Mouse (Mus musculus) spleen, embryonic (tissue): Measurements from ENCODE around the gene Sorcs2.

Experiments
- CTCF ChIA-PET: fragments of 350-600 bp; sonication (Branson Sonifier 250); formaldehyde crosslinking; loops from one replicate; lab custom pipeline; 2022; lab: Charles Lee

Sorcs2 gene

DNA sequence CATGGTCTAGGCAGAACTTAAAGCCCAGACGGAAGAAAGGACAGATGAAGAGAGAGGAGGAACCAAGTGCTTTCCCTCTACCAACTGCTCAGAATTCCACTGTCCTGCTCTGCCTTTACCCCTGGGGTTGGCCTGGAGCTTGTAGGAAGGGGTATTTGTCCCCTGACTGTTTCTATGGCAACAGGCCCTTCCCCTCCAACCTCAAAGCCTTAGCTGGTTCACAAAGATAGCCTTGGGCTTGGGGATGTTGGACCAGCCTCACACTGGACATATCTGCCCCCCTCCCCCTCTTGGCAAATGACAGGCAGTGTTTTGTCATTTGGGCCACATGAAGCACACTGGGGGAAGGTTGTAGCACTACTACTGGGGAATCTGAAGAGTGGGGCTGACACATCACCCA lies 375.6 kb downstream of the Sorcs2 start:
- CTCF ChIA-PET = no interaction called here

DNA sequence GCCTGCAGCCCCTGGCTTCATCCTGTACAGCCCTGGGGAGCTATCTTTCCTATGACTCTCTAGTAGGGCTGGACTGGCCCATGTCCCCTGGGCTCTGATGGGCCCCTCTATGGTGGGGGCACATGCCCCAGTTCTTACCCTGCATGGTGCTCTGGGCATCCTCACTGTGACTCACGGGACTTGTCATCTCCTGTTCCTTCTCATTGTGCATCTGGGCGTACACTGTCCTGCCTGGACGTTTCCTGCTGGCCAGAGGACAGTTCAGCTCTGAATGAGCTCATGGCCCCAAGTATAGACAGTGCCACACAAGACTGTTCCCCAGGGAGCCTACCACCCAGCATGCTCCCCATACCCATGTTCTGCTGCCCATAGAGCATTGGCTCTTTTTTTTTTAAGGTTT lies 376.8 kb downstream of the Sorcs2 start:
- CTCF ChIA-PET = no interaction called here

DNA sequence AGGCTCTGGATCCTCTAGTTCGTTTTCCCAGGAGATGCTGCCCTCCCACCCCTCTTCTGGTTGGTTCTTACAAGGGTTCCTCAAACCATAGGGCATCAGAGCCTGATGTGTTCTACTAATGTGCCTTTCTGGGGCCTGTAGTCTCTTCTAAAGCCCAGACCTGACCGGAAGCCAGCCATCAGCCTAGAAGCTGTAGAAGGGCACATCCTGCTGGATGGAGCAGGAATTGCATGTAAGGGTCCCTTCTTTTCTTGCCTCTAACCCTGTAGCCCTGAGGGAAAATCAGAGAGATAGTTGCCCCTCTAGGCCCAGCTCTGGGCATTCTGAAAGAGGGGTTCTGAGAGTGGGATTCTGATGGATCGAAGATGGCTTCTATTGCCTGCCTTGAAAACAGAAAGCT lies 379.6 kb downstream of the Sorcs2 start:
- CTCF ChIA-PET = no interaction called here

DNA sequence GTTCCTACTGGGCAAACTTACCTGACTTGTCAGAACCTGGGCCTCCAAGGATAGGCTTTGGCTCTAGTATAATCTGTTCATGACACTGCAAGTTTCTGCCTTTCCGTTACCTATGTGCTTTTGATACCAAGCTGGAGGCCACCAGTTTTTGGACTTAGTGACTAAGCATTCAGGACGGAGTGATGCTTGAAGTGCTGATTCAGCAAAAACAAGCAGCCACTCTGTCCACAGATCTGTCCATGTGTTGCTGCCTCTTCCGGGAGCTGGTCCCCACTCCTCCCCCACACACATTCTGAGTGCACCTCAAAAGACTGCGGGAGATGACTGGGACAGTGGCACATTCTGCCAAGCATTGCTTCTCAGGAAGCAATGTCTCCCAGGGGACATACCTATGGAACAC lies 388.5 kb downstream of the Sorcs2 start:
- CTCF ChIA-PET = no interaction called here

DNA sequence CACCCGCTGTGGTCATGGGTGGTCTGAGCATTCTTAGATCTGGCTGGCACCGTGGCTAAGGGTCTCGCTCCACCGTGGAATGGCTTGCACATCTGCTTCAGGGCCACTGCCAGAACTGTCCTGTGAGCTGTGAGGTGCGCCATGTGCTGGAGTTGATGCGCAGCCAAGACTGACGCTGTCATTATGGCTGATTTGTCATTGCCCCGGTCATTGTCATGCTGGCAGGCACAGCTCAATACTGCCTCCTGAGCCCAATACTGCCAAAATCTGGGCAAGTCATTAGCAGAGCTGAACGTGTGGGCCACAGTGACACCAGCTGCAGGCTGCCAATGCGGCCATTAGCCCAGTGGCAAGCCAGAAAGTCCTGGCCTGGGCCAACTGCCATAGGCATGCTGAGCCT lies 390.3 kb downstream of the Sorcs2 start:
- CTCF ChIA-PET = no interaction called here

DNA sequence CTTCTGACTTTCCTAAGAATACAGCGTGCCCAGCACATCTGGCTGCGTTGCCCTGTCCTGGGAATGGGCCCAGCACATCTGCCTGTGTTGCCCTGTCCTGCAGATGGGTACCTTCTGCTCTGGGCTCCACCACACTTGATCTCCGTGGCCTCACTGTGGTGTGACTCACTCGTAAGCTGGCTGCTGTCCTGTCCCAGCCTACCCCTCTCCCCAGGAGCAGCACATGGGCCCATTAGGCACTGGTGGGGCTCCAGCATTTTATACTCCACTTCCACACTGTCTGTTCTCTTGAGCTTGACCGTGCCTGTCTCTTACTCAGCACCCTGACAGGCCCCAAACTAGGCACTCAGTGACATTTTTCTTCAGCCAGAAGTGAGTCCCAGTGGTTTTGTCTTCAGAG lies 391.4 kb downstream of the Sorcs2 start:
- CTCF ChIA-PET = no interaction called here

DNA sequence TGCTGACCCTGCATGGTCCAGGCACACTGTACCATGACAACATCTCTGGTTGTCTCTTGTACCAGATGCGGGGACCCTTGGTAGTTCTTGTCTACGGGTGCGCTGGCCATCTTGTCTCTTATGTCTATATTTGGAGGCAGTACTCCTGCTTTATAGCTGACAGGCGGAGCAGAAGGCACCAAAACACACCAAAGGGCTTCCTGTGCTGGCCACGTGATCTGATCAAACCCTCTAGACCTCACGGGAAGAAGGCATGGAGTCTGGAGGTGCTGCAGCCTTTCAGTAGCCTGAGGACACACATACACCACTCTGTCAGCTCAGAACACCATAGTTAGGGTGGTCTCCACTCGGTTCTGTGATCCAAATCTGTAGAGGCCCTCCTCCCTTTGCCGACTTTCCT lies 391.8 kb downstream of the Sorcs2 start:
- CTCF ChIA-PET = no interaction called here

DNA sequence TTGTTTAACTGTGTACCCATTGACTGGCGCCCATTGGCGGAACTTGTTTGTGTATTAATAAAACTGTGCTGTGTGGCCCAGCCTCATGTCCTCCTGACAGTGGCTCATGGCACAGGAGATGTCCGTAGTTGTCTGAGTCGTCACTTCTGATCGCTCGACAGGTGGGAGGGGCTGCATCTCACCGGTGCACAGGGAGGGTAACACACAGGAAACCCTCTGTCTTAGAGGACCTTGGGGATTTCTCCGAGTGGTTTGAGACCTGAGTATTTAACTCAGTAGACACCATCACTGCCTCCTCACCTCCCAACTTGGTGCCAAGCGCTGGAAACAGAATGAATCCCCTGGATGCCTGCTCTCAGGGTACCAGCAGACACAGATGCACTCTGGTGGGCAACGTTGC lies 394.1 kb downstream of the Sorcs2 start:
- CTCF ChIA-PET = no interaction called here

DNA sequence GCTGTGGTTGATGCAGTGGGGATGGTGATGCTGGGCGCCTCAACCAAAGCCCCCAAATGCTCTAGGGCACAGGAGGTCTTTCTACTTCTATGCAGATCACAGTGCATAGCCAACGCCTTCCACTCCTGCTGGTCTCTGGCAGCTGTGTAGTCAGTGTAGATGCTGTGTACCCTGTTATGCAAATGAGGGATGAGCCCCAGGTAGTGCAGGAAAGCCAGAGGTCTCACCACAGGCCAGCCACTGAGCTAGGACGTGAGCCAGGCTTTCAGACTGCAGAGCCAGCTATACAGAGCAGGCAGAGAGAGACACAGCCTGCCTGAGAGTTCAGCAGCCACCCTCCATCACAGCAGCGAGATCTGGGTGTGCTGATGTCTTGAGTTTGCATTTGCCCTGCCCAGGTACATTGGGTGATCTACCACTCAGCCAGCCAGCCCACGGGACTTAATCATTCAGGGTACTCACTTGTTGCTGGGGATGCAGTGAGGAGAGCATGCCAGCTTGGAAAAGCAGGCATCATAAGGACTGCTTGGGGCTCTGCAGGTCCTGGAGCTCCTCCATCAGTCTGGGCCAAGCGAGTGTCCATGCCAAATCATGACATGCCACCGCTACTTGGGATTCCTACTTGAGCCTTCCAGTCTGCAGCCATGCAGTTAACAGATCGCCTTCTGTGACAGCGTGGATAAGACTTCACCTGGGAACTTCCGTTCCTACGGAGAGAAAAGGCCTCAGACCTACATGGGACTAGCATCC lies 407.8 kb downstream of the Sorcs2 start:
- CTCF ChIA-PET = no interaction called here

DNA sequence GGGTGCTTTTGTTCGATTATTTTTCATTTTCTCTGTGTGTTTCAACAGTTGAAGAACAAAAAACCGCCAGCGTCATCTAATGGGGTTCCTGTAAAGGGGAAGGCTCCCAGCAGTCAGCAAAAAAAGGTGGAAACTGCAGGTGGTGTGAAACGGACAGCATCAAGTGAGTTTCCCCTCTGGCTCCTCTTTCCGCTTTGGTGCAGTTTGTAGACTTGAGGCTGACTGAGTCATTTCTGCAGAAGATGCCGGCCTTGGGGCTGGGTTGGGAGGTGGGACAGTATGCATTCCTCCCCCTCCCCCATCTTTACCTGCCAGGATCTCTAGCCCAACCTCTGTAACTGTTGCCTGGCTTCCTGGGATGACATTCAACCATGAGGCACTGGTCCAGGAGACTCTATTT lies 408.4 kb downstream of the Sorcs2 start:
- CTCF ChIA-PET = interaction anchor here (0.6 kb wide), 1 partner anchor 164 kb away, joined by 6 read pairs; no protein-coding TSS in a partner anchor

DNA sequence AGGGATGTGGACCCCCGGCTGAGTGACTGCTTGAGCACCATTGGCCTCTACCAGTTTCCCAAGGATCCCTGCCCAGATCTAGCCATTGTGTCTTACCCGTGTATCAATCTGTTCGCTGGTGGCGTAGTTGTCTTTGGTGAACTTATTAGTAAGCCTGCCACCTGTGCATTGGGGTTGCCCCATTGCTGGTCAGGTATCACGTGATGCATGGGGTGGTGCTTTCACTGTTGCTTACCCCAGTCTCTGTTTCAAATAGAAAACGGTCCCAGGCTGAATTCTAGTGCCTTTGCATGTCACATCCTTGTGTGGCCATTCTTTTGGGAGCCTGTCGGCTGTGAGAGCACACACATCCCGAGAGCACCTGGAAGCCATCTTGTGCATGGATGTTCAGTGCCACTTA lies 409.9 kb downstream of the Sorcs2 start:
- CTCF ChIA-PET = no interaction called here

DNA sequence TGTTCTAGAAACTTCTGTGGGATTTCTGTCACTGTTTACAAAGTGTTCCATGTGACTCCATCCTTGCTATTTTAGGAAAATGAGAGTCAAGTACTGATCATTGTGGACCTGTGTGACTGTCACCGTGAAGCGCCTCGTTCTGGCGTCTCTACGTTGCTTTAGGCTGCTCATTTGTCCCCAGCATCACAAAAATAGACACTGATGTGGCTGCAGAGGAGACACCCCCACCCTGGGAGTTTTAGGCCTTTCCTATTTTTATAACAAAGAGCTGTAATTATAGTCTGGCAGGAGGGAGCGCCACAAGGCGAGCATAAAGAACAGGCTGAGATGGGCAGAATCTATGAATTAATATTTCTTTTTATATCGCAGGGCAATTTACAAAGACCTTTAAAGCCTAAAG lies 412.3 kb downstream of the Sorcs2 start:
- CTCF ChIA-PET = no interaction called here

DNA sequence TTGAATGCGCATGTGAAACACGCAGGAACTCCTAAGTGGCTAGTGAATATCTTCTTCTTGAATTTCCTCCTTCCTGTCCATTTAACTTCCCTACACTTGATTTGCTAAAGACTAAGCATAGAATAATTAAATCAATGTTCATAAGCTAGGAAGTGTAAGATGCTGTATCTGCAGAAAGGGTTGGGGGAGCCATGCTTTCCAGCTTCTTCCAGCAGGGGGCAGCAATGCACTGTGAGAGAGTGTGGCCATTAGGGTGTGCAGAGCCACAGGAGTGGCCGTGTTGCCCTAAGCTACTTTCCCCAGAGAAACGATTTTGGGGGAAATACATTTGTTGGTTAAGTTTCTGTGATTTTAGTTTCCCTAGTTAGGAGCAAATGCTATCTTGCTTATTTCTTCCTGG lies 416.0 kb downstream of the Sorcs2 start:
- CTCF ChIA-PET = no interaction called here

DNA sequence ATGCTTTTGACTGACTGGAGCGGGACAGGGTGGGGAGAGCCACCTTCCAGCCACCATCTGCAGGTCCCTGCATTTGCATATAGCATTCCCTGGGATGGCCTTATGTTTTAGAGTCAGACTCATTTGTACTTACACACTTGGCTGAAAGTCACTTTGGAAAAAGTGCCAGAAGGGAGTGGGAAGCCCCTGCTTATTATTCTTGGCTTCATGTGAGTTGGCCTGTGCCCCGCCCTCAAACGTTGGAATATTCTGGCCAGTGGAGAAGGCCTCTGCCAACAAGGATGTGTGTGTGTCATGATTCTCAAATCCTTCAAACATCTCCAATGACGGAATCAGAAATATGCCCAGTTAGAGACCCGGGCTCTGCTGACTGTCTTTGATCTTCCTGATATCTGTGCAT lies 416.6 kb downstream of the Sorcs2 start:
- CTCF ChIA-PET = no interaction called here

DNA sequence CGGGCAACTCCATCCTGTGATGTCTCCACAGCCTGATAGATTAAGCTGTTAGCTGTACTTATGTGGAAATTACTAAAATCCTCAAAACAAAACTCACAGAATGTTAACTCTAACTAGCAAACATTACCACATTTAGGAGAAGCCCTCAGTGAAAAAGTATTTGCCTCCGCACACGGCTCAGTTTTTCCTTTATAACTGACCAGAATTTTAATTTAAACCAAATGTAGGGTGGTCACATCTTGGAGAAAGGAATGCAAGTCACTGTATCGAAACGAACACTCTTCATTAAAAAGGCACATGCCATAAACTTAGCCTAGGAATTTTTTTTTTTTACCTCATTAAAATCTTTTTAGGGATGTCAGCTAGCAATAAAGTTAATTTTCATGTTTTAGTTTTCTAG lies 417.4 kb downstream of the Sorcs2 start:
- CTCF ChIA-PET = no interaction called here

DNA sequence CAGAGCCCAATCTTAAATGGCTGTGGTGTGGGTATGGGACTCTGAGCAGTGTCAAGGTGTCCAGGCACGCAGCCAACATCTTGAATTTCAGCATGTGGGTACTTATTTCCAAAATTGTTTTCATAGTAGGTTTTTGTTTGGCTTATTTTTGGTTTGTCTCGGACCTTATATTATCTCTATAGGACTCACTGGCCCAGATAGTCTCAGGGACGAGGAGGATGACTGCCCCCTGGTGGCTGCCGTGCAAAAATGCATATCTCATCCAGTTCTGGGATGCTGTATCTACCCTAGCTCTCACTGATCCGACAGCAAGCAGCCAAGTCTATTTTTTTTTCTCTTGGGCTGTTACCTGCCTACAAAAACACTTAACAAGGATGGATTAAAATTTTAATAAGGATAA lies 422.3 kb downstream of the Sorcs2 start:
- CTCF ChIA-PET = interaction anchor here (0.5 kb wide), 1 partner anchor 205 kb away, joined by 3 read pairs; no protein-coding TSS in a partner anchor

DNA sequence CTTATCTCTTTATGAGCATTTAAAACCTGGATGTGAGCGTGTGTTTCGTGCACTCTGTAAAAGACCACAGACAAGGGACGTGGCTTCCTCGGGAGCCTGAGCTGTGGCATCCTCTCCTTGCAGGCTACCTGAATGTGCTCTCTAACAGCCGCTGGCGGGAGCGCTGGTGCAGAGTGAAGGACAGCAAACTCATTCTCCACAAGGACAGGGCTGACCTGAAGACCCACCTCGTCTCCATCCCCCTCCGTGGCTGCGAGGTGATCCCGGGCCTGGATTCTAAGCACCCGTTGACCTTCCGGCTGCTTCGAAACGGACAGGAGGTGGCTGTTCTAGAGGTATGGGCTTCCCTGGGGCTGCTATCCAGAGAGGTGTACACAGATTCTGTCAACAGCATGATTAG lies 423.7 kb downstream of the Sorcs2 start:
- CTCF ChIA-PET = no interaction called here

DNA sequence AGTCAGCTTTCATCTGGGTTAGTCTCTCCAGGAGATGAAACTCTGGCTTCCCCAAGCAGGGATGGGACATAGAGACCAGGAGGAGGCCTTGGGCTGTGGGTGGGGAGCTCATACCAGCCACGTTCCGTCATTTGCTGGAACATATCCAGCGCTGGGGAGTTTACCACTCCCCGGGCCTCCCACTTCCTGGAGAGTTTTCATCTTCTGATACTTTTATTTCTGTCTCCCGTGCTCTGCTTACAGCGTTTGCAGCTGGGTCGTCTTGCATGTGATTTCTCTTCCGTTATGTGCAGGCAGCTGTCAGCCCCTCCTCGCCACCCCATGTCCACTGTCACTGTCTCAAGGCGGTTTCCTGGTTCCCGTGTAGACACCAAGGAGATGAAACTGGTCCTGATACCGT lies 424.1 kb downstream of the Sorcs2 start:
- CTCF ChIA-PET = interaction anchor here (0.7 kb wide), 1 partner anchor 82 kb away, joined by 3 read pairs; no protein-coding TSS in a partner anchor

DNA sequence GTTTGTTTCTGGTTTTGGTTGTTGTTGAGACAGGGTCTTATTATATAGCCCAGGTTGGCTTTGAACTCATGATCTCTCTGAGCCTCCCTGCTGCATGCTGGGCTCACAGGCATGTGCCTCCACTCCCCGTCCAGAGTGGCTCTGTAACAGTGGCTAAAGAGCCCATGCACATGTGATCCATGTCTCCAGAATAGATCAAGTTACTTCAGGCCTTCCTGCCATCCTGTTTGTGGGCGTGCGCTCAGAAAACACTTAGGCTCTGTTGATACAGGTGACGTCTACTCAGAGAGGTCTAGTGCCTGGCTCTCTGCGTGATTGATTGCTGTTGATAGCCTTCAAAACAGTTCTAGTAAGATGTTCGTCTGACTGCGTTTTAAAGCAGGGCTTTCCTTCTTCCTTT lies 425.2 kb downstream of the Sorcs2 start:
- CTCF ChIA-PET = no interaction called here

DNA sequence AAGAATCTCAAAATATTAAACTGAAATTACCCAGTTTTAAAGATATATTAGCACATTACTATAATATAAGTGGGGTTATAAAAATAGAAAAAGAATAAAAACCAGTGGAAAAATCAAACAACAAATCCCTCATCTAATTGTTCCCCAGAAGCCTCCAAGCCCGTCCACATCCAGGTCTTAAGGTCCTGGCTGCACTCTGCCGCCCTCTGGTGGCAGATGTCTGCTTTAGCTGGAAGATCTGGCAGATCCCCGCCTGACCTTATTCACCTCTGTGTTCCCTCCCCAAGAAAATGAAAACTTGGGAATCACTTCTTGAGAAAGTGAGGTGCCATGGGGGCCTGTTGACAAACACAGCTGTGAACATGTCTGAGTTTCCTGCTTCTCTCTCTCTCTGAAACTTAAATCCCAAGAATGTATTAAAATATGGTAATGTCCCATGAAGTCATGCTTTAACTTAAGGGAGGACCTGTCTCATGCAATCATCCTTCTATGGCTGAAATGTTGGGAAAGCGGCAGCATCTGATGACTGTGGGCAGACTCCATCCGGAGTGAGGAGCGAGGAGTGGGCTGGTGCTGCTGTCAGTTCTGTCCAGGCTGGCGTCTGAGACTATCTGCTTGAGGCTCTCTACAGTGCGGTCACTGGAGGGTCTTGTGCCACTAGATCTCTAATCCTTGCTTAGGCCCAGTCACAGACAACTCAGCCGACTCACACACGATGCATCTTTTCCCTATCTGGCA lies 425.9 kb downstream of the Sorcs2 start:
- CTCF ChIA-PET = interaction anchor here (1.1 kb wide), 1 partner anchor 15 kb away, joined by 3 read pairs; no protein-coding TSS in a partner anchor

DNA sequence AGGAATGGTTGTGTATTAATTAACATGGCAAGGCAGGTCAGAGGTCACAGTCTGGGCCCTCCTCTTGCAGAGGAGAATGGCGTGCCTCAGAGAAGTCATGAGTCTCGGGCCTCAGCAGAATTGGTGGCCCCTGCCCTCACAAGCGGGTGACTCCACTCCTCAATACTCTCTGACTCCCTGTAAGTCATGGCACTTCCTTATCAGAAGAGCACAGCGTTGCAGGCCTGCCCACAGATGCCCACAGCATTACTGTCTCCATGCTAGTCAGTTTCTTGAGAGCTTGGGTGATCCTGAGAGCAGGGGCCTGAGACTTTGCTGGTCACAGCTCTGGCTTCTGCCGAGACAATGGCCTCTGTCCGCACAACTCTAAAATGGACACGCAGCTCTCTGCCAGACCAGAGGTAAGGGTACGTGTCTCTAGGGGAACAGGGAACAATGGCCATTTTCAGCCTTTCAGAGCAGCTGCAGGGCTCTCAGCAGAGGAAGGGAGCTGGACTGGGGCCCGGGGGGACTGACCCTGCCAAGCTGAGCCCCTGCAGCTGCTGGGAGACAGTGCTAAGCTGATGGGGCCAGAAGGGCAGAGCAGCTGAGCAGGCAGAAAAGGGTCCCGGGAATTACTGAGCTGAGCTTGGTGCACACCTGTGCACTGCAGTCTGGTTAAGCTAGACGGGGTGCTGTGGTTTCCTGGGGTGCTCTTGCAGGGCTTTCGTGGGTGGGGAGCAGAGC lies 427.4 kb downstream of the Sorcs2 start:
- CTCF ChIA-PET = interaction anchor here (0.7 to 1.1 kb wide), 2 partner anchors 14 to 29 kb away, joined by 3 read pairs; no protein-coding TSS in a partner anchor

DNA sequence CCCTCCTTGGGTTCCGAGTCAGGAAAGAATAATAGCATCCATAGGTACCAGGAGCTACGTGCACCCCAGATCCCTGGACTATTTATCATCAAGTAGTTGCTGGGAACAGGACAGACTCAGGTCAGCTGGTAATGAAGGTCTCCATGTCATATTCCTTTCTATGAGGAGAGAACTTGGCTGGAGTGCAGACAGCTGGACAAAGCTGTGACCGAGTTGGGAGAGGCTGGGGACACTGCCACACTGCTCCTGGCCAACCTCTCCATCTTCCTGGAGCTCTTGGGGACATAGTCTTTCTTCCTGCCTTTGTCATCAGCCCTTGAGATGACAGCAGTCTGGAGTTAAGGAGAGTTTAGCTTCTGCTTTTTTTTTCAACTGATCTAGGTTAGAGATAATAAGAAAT lies 428.1 kb downstream of the Sorcs2 start:
- CTCF ChIA-PET = no interaction called here
